Mouse (Mus musculus) ovary, postnatal 10 days (tissue): Measurements from ENCODE around the gene Rnd1.

Experiments
- DNase-seq: peaks from one replicate; pipeline ENCODE4 v3.0.0; 2022; ENCODE audit warnings: low spot score

The Rnd1 gene

GRCm38 (mm10) chr15:98676940-98677728, at the start of gene Rnd1:
Gene Rnd1, minus strand, starts transcription at chr15:98677461.
- peak; percentile 55 for DNase-seq

- DNase-seq: no peak
These were observed 49.5 kb upstream of the Rnd1 start for GRCm38 (mm10) chr15:98726746-98727145.

GRCm38 (mm10) chr15:98726079-98726478, 48.8 kb upstream of the Rnd1 start:
- no peak for DNase-seq

- DNase-seq: no peak
These were observed 47.2 kb upstream of the Rnd1 start for GRCm38 (mm10) chr15:98724441-98724840.

- no peak for DNase-seq
These were observed 45.6 kb upstream of the Rnd1 start for GRCm38 (mm10) chr15:98722854-98723253.

GRCm38 (mm10) chr15:98722191-98722590, 44.9 kb upstream of the Rnd1 start:
- DNase-seq: no peak

GRCm38 (mm10) chr15:98717301-98717700, 40.0 kb upstream of the Rnd1 start:
- no peak for DNase-seq

GRCm38 (mm10) chr15:98714230-98714652, 37.0 kb upstream of the Rnd1 start:
- DNase-seq: no peak

- peak; percentile 35 for DNase-seq
These were observed 33.2 kb upstream of the Rnd1 start for GRCm38 (mm10) chr15:98710442-98710841.

GRCm38 (mm10) chr15:98707766-98708372, 30.6 kb upstream of the Rnd1 start, which contains the start of gene Ccdc65:
Gene Ccdc65, plus strand, starts transcription at chr15:98708207.
- DNase-seq: peak; percentile 60

- no peak for DNase-seq
These were observed 27.1 kb upstream of the Rnd1 start for GRCm38 (mm10) chr15:98704312-98704711.

GRCm38 (mm10) chr15:98699190-98700105, 22.2 kb upstream of the Rnd1 start:
- peak; percentile 72 for DNase-seq

GRCm38 (mm10) chr15:98696216-98696615, 19.0 kb upstream of the Rnd1 start:
- DNase-seq: no peak

- DNase-seq: no peak
These were observed 18.5 kb upstream of the Rnd1 start for GRCm38 (mm10) chr15:98695726-98696125.

GRCm38 (mm10) chr15:98692171-98692715, 15.0 kb upstream of the Rnd1 start:
- no peak for DNase-seq

GRCm38 (mm10) chr15:98691486-98692147, 14.4 kb upstream of the Rnd1 start:
- DNase-seq: no peak

GRCm38 (mm10) chr15:98689682-98690081, 12.4 kb upstream of the Rnd1 start:
- DNase-seq: no peak

GRCm38 (mm10) chr15:98685926-98686325, 8.7 kb upstream of the Rnd1 start:
- DNase-seq: no peak

GRCm38 (mm10) chr15:98683746-98684145, 6.5 kb upstream of the Rnd1 start:
- no peak for DNase-seq

GRCm38 (mm10) chr15:98683177-98683576, 5.9 kb upstream of the Rnd1 start:
- DNase-seq: no peak

GRCm38 (mm10) chr15:98681633-98682032, 4.4 kb upstream of the Rnd1 start:
- DNase-seq: no peak

GRCm38 (mm10) chr15:98680660-98681059, 3.4 kb upstream of the Rnd1 start:
- no peak for DNase-seq
